Mouse (Mus musculus): ENCODE measurements around the gene Rel.

DNA sequence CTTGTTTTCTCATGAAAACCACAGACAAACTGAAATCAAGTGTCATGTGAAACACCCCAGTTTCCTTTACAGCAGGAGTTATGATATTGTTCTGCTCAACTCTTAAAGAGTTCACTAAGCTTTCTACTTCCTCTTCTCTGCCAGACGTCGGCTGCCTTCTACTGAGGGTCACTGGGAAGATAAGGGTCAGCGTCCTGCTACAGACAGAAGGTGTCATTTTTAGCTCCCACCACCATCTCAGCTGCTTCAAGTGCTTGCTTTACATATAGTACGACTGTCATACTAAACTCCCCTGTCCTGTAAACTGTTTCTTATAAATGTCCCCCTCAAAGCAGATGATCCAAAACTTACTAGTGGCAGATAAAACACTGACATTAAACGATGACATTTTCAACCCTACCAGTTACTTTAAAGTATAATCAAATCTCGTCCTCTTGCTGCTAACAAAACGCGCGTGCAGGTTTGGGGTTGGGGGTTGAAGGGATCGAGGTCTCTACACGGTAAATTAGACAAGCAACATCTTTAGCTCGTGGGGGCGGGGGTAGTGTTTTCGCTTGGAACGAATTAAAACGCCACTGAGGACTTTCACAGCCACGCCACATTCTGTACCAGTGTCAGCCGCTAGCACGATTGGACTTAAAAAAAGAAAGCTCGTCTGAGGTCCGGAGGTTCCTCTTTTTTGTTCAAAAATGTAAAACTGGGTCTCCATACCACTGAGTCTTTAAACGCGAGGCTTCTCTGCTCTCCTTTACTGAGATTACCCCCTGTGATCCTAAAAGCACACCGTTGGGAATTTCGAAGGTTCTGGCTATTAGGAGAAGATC, 872 bp downstream of the Rel start:
- TF ChIP-seq CTCF (conservative IDR thresholded peaks at IDR 0.05; ENCODE audit: low read length) (no peak), POU5F1 (IDR thresholded peaks at IDR 0.05; ENCODE audit: borderline replicate concordance, low read length) (no peak), NANOG (IDR thresholded peaks at IDR 0.05; ENCODE audit: borderline replicate concordance, low read length) (no peak)

Data from E14TG2a.4 (cell line).